Mouse (Mus musculus) megakaryocyte, adult 5-6 weeks (primary cell): Measurements from ENCODE around the gene Tex2. TPM values are rescaled to one million over a fixed set of nuclear protein-coding genes. Genes with fewer than 3 reads are reported as not detected.

Experiments
- ATAC-seq: 2 replicates; pipeline ENCODE4 v1.8.0; 2016; ENCODE audit warnings: mild to moderate bottlenecking, inconsistent platforms; ENCODE audit not compliant: poor library complexity, severe bottlenecking
- total RNA-seq, 2 experiments: library from RNA; stranded (forward) in 1 of 2; stranded (reverse) in 1 of 2; fragments of 153-499, 151-499 nt in 1 of 2; fragments of 221-1000, 200-1000 nt in 1 of 2; gene quantifications; 2 replicates each; pipeline versions ENCODE4 v1.2.3 to v1.2.4; 2015 to 2017

Tex2 gene
- total RNA-seq, 2 experiments from 2014 or later: 27.4 to 39.8 TPM

DNA sequence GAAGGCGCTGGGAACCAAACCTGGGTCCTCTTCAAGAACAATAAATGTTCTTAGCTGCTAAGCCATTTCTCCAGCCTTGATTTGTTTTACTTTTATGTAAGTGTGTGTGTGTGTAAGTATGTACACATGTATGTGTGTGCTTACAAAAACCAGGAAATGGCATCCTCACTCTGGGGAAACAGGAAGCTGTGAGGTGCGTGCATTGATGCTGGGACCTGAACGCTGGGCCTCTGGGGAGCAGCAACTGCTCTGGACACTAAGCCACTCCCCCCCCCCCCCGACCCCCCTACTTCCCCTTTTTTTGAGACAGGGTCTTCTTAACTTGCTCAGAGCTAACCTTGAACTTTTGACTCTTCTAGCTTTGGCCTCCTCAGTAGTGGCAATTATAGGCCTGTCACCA, 62.8 kb downstream of the Tex2 start:
- peak; percentile 38; the same call in 1 of the 2 replicates for ATAC-seq

DNA sequence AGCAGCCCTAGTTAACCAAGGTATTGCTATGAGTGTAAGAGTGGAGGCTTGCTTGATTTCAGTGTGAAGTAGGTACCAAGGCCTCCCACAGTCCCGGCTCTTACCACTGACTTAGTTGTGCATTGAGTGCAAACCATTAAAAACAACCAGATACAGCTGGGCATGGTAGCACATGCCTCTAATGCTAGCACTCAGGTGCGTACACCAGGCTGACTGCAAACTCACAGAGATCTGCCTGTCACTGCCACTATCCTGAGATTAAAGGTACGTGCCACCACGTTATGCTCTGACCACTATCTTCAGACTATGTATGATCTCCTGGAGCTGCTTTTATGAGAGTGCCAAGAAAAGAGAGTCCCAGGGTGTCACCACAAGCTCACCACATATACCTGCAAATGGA, 67.1 kb downstream of the Tex2 start:
- ATAC-seq: no peak

- ATAC-seq: no peak
Measured at GRCm38 (mm10) chr11:106544916-106545315, 68.3 kb downstream of the Tex2 start.

GRCm38 (mm10) chr11:106544133-106544532, 69.1 kb downstream of the Tex2 start:
- ATAC-seq: no peak

- ATAC-seq: no peak
Measured at GRCm38 (mm10) chr11:106543006-106543405, 70.2 kb downstream of the Tex2 start.

DNA sequence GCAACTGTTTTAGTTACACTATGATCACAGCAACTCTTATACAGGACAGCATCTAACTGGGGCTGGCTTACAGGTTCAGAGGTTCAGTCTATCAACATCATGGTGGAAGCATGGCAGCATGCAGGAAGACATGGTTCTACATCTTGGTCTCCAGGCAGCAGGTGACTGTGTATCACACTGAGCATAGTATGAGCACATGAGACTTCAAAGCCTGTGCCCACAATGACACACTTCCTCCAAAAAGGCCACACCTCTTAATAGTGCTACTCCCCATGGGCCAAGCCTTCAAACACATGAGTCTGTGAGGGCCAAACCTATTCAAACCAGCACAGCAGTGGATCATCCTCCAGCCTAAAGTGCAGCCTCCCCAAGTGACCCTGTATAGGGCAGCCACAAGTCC, 70.8 kb downstream of the Tex2 start:
- ATAC-seq: peak; percentile 87

- no peak for ATAC-seq
Measured at GRCm38 (mm10) chr11:106540506-106541268, 72.5 kb downstream of the Tex2 start.

DNA sequence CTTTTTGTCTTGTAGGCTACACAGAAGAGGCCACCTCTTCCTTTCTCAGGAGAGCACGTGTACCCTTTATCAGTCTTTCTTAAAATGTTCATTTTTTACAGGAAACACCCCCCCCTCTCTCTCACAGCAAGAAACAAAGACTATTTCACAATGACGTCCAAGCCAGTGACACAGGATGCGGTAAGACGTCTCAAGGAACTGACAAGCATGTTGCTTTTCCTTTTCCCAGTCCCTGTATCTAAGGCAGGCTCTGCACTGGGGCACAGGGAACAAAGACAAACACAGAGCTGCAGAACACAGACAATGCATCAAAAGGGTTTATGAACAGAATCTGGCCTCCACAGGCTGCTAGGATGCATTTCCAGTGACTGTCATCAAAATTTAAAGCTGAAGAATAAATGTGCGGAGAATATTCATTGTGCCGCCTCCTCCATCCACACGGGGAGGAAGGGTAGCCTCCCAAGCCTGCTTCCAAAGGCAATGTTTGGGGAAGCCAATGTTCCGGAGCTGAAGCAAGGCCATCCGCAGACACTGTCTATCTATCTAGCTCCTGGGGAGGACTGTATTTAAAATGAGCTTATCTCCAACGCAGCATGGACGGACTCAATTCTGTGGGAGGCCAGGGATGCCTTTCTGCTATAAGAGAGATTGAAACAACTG, 76.8 kb downstream of the Tex2 start:
- peak; percentile 90 for ATAC-seq

GRCm38 (mm10) chr11:106535660-106536252, 77.5 kb downstream of the Tex2 start:
- 0 out of 2 replicates have a peak, but pooled peaks have one; percentile 4 for ATAC-seq

DNA sequence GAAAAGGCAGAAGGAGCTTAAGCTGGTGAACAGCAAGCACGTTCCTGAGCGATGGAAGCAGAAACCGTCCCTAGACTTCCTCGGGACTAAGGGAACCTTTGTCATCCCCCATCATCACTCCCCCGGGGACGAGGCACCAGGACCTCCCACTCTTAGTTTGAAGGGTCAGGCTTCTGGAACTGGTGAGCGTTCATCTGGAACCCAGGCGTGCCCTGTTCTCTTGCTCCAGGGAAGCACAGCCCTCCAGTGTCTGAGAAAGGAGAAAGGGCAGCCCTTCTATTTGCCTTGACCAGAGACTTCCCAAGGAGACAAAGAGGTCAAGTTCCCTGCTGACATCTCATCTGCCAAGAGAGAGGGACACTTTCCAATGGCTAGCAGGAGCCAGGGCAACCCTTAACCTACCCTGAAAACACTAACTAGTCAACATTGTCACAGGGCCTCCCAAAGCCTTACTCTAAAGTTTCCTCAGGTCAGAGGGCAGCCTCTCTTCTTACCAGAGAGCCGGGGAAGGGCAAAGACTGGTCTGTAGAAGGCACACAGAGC, 80.9 kb downstream of the Tex2 start:
- ATAC-seq: no peak

DNA sequence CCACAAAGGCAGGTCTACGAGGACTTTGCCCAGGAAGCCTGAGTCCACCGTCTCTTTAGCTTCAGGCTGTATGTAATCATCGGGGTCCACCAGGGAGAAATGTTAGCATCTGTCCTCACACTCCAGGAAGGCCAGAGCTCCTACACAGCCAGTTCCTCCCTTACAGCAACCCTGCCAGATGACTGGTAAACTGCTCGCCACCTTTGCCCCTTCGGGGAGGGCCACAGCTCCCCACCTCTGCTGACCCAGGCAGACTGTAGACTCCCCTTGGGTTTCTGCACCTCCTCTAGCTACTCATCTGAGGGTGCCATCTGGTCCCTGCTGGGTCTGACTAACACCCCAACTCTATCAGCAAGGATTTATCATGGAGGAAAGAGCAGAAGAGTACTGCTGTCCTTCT, 83.4 kb downstream of the Tex2 start:
- ATAC-seq: no peak

DNA sequence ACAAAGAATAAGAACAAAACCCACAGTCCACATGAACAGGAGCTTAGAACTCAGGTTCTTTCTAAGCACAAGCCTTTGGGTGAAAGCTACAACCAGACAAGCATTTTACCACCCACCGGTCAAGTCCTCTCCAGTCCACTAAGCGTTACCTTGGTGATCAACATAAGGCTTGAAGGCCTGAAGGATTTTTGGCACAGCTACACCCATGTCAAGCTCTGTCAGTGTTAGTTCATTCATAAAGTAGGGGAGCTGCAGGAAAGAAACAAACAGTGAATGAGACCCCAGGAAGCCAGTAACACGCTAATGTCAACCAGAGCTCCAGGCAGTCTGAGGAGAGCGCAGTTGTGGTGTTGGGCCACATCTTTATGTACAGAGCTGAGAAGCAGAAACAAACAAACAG, 84.1 kb downstream of the Tex2 start:
- ATAC-seq: no peak

DNA sequence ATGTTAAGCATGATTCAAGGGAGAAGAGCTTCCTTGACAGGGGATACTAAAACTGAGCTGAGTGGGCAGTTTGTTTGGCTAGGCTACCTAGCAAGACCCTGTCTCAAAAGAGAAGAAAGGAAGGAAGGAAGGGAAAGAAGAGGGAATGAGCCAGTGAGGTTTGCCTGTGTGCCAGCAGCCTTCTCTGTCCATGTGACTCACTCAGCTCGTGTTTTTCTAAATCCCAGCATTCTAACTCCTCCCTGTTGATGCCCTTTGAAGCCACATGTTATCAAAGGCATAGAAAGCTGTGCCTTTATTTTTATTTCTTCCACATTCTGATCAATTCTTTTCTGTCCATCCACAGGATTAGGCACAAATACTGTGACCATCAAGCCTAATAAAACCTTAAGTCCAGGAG, 85.3 kb downstream of the Tex2 start:
- ATAC-seq: no peak

DNA sequence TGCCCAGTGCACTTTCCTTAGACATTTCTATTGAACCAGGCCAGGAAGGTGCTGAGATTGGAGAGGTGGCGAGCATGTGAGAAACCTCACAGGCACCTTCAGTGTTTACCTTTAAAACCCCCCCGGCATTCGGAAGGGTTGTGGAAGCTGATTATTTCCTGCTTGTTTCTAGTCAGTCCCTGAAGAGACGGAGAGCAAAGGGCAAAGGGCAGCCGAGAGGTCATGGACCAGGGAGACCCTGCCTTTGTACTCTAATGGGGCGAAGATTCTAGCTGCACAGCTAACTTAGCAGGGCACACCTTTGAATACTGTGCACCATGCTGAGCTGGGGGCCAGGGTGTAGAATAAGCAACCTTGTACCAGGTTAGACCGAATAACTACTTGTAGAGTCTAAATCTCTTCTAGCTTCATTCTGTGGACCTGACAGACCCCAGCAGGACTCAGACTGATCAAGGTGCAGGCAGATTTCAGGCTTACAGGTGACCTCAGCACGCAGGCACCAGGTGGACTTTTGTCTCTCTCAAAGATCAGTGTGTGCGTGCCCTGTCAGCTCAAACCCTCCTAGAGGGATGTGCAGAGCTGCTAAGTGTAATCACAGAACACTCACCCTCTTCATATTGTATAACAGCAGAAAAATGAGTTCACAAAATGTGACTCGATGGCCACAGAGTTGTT, 85.9 kb downstream of the Tex2 start:
- no peak for ATAC-seq

- ATAC-seq: no peak
Measured at GRCm38 (mm10) chr11:106522538-106522937, 90.7 kb downstream of the Tex2 start.

DNA sequence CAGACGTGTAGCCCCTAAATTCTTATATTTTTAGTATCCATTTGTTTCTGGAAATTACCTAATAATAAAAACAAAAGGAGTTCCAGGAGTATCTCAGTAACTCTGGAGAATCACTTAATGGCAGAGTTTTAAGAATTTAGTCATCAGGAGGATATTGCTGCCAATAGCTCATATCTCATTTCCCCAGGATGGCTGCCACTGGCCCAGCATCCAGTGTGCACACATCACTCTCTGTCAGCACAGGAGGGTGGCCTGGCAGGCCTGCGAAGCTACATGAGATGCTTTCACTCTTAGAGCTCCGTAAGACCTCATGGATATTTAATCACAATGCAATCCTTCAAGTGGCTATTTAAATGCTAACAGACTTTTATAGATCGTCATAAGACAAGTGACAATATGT, 91.6 kb downstream of the Tex2 start:
- ATAC-seq: no peak

GRCm38 (mm10) chr11:106520404-106520803, 92.8 kb downstream of the Tex2 start:
- ATAC-seq: no peak

DNA sequence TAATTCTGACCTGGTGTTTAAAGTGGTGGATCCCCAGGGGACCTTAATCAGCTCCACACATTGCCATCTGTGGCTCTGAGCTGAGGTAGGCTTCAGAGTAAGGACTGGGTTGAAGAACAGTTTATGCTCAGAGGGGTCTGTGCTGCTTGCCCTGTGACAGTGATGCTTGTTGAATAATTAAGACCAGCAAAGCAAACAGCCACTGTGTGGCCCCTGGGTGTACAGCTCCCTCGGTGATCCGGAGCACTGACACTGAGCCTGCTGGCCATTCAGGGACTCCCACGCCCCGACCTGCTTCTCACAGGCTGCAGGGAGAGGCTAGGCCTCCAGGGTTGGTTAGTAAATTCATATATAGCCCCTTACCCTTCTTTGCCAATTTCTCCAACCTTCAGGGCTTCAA, 93.7 kb downstream of the Tex2 start:
- no peak for ATAC-seq

DNA sequence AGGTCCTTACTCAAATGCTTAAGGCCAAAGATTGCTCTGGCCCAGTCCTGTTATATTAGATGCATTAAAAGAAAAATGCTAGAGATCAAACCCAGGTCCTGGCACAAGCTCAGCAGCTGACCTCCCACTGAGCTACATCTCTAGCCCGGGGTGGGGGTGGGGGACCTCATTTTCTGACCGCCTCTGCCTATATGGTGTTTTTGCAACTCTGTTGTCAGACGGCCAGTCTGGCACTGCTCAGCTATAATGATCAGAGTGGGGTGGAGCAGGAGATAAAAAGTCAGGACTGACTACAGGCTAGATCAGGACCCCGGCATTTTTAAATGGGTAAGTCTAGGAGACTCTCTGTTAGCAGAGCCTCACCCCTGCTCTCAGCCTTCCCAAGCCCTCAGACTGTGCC, 94.8 kb downstream of the Tex2 start:
- no peak for ATAC-seq

GRCm38 (mm10) chr11:106515079-106515745, 98.0 kb downstream of the Tex2 start:
- no peak for ATAC-seq

DNA sequence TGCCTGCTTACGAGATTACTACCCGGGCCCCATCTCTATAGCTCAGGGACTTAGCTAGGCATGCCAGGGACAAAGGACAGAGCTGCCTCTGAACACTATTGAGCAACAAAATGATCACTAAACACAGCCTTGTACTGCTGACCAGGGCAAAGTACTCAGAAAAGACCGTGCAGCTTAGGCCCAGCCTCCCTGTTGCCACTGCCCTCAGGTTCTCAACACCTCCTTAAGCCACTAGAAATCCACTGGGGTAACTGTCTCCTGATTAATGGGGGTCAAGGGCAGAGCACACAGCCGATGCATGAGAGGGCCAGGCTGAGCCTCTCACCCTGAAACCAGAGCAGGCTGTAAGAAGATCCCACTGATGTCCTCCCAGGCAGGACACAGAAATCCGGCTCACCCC, 98.8 kb downstream of the Tex2 start:
- 0 out of 2 replicates have a peak, but pooled peaks have one; percentile 10 for ATAC-seq
